Mouse (Mus musculus): ENCODE measurements around the gene Lce3f.
A peak's percentile ranks its signal among the peaks of the same experiment; 100 is the strongest.

Lce3f gene

DNA sequence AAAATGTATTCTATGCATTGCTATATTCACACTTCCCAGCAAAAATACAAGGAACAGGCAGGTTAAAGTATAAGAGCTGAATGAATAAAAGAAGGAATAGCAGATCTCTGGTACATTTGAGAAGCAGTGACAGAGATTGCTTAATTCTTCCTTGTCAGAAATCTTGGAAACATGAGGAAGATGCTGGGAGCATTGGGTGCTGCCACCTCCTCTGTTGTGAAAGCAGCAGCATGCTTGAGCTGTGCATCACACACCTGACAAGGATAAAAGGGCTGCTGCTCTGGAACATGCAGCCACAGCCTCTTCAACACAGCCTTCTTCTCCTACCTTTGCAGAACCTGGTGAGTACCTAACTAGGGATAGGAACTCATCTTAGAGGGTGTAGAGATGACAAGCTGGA lies at the start of gene Lce3f:
Gene Lce3f (plus strand): TSS at position 301 of the 400 bp plus-strand sequence.
- no peak for DNase-seq (ENCODE audit: inconsistent ontology term)

DNA sequence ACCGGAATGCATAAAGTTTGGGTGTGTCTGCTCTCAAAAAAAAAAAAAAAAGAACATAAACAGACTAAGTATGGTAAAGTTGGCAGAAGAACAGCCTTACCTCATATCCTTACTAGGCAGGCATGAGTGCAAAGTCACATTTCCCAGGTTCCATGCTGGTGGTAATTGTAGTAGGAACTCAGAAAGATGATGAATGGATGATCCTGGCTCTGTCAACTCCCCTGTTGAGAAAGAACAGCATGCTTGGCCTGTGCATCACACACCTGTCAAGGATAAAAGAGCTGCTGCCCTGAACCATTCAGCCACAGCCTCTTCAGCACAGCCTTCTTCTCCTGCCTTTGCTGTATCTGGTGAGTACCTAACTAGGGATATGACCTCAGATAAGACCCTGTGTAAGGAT lies 47.8 kb upstream of the Lce3f start, which contains the start of gene Lce3c:
Gene Lce3c (plus strand): TSS at position 301 of the 400 bp plus-strand sequence.
- no peak for DNase-seq (ENCODE audit: inconsistent ontology term)

DNA sequence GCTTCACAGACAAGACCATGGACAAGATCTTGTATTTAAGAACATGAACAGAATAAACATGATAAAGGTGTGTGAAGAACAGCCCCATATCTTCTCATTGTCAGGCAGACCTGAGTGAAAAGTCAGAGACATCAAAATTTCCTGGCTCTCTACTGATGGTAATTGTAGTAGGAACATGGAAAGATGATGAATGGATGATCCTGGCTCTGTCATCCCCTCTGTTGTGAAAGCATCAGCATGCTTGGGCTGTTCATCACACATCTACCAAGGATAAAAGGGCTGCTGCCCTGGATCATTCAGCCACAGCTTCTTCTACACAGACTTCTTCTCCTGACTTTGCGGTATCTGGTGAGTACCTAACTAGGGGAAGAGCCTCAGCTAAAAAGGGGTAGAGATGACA lies 34.9 kb upstream of the Lce3f start, which contains the start of gene Lce3d:
Gene Lce3d (plus strand): TSS at position 301 of the 400 bp plus-strand sequence.
- DNase-seq (ENCODE audit: inconsistent ontology term): no peak

DNA sequence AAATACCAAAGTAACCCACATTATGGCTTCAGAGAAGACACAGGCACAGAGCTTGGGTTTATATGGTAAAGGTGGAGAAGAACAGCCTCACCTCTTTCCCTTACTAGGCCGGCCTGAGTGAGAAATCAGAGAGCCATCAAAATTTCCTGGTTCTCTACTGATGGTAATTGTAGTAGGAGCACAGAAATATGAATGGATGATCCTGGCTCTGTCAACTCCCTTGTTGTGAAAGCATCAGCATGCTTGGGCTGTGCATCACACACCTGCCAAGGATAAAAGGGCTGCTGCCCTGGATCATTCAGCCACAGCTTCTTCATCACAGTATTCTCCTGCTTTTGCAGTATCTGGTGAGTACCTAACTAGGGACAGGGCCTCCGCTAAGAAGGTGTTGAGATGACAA lies 25.3 kb upstream of the Lce3f start, which contains the start of gene Lce3e:
Gene Lce3e (plus strand): TSS at position 301 of the 400 bp plus-strand sequence.
- DNase-seq (ENCODE audit: inconsistent ontology term): no peak

DNA sequence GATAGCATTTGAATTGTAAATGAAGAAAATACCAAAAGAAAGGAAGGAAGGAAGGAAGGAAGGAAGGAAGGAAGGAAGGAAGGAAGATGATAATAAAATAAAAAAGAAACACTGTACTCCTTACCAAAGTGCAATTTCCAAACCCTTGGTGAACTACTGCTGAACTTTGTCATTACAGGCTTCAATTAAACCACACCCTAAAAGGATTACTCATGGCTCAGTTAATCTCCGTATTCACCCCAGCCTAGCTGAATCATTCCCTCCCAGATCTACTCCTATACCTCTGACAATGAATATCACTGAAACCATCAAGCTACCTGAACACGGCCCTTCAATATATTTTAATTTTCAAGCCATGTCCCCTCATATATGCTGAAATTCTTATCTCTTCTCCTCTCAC lies 13.5 kb upstream of the Lce3f start:
- no peak for DNase-seq (ENCODE audit: inconsistent ontology term)

DNA sequence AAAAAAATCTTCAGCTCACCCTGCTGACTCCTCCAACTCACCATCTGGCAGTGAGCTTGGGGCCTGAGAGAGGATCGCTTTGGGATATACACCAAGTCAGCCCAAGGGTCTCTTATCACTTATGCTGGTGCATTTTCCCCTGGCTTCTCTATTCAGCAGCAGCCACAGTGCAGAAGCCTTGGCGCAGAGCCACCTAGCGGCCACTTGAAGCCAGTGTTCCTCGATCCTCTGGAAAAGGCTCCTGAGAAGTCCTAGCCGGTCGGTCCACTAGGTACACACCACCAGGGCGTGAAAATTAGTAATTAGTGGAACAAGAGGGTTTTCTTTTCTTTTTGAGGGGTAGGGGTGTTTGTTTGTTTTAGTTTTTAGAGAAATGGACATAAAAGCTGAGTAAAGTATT lies 6.7 kb downstream of the Lce3f start:
- peak; percentile 63 for DNase-seq (ENCODE audit: inconsistent ontology term)

DNA sequence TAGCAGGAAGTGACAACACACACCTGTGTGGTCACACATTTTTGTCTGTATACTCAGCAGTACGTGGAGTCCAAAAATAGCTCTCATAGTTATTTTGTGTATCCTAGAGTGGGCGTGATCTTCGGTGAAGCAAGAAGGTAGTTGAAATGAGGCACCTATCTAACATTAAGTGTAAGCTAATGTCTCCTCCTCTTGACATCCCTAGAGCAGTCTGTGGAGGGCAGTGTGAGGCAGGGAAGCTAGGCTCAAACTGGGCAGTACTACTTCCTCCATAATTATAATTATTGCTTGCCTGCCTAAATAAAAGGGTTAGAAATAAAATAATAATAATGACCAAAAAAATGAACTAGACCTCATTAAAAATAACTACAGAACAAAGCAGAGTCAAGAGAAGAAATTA lies 8.6 kb downstream of the Lce3f start:
- DNase-seq (ENCODE audit: inconsistent ontology term): no peak

DNA sequence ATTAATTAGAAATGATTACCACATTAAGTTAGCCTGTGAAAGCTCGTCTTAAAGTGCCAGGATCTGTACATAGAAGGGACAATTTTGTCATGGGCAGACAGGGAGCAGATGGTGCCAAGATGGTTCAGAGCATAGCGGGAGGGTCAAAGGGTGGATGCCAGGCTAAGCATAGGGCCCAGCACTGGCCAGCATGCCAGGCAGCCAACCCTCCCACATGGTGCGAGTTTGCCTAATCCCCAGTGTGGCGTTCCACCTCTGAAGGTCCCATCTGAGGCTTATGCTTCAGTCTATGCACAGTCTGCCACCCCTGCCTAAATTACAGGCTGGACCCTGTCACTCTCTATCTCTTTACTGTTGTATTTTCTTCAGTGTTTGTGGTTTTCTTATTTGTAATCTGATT lies 10.8 kb downstream of the Lce3f start:
- no peak for DNase-seq (ENCODE audit: inconsistent ontology term)

DNA sequence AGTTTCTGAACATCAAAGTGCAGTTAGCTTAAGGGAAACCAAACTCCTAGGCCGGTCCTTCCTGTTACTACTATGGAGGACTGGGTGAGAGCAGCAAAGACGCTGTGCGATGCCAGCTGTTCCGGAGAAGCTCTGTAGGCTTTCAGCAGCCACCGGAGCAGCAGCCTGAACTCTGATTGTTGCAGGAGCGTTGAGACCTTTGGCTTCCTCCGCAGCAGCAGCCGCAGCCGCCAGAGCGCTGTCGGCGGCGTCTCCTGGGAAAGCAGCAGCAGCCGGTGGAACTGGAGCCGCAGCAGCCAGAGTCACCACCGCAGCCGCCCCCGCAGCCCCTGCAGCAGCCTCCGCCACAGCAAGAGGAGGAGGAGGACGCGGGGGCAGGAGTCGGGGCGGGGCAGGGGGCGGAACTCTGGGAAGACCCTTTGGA lies 22.4 kb downstream of the Lce3f start:
- peak; percentile 87 for DNase-seq (ENCODE audit: inconsistent ontology term)

DNA sequence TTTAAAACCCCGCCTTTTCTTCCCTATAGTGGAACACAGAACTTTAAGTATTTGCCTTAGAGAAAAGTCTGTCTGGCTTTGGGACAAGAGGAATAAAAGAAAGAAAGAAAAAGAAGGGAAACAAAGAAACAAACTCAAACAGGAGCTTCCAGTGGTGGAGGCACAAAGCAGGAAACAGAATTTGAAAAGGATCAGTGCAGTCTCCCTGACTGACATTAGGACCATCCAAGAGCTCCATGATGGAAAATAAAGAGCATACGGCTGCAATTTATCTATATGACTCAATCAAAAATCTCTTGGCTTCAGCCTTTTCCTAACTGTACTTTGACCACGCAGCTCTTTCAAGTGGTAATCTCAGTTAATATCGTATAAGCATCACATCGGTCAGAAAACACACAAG lies 22.8 kb downstream of the Lce3f start:
- no peak for DNase-seq (ENCODE audit: inconsistent ontology term)

DNA sequence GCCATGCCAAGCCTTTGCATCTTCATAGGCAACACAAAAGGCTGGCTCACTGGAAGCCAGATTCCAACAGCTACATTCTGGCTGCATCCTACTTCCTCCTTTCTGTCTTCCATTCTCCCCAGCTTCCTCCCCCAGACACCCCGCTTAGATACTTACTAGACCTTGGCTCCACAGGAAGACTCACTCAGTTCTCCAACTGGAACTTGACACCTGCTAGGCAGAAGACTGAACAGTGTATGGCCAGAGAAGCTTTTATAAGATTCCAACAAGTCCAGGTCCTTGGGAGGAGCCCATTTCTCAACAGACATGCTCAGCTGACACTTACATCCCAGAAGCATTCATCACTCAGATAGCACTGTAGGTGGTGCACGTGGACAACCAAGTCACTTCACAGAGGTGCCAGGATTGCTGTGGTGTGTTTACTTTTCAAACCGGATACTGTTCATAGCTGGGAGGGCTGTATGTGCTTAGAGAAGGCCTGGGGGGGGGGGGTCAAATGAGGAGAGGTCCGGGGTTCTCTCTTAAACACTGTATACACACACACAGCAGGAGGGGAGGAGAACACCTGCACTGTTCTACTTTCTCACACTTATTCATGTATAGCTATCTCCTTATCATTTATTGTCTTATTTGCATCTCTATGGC lies 23.6 kb downstream of the Lce3f start, which contains the start of gene Crct1:
Gene Crct1 (minus strand): TSS at position 228 of the 645 bp plus-strand sequence.
- peak; percentile 30 for DNase-seq (ENCODE audit: inconsistent ontology term)

DNA sequence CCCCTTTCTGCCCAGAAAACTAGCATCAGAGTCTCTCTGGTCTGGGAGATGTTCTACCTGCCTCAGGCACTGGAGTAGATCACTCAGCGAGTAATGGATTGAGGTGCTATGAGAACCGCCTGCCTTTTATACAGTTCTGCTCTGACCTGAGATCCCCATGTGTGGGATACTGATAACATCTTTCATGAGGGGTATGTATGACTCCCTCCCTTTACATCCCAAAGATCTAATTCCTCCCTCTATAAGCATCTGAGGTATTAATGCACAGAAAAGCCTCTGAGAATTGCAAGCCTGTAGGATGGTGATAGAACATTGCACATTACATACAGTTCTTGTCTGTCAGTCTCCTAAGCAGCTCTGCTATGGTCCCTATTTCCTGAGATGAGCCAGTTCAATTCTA lies 26.9 kb downstream of the Lce3f start, which contains the start of gene Lce1m:
Gene Lce1m (minus strand): TSS at position 101 of the 400 bp plus-strand sequence.
- no peak for DNase-seq (ENCODE audit: inconsistent ontology term)

DNA sequence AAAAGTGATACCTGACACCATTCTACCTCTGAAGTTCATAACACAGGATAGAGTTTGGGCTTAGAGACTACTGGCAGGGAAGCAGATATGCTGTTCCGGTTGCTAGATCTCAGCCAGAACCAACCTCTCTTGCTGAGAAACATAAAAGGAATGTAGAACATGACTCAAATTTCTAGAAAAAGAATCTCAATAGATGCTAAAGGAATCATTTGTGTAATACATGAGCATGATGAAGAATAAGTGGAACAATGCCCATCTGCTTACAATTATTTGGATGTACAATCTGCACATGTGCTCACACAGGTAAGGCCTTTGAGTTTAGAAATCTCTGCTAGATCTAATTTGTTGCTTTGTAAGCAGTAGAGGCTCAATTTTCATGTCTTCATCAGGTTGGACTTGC lies 29.1 kb downstream of the Lce3f start:
- peak; percentile 65 for DNase-seq (ENCODE audit: inconsistent ontology term)

DNA sequence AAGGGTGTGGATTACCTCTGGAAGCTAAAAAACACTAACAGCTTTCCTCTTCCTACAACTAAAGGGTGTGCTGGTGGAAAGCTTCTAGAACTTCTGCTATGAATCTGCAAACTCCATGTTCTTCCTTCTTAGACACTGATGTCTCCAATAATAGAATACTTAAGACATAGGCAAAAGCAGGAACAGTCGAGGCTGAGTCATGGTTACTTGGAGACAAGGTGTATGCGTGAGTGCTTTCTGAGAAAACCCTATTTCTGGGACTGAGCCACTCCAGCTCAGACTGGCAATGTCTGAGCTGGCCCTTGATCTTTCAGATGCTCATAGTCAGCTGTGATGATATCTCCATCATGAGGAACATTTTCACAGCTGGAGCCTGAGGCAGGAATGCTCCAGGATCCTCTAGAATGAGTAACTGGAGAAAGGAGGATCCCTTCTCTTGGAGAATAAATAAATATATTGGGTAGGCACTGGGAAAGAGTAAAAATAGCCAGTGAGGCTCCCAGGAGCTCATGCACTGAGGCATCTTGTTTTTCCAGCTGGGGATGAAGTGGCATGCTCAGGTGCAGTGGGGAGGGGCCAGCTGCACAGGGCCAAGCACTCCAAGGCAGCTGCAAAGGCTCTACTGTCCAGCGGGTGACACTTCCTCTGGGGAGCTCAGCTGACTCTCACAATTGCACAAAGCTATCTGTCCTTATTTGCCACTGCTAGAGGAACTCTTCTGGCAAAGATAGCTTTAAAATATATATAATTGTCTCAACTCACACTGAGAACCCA lies 31.6 kb downstream of the Lce3f start:
- DNase-seq (ENCODE audit: inconsistent ontology term): no peak

DNA sequence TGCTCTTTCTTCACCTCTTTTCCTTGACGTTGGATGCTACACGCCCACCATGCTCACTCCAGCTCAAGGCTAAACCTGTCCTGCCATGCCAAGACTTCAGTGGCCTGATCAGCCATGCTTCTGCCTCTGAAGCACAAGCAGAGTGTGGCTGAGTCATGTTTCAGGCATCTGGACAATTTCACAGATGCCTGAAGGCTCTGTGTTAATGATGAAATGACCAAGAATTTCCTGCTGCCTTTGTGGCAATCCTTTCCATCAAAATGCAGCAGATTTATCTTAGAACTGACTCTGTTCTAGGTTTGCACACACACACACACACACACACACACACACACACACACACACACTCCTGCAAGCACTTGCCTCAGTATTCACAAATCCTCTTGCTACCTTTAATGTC lies 33.5 kb downstream of the Lce3f start:
- DNase-seq (ENCODE audit: inconsistent ontology term): peak; percentile 87

DNA sequence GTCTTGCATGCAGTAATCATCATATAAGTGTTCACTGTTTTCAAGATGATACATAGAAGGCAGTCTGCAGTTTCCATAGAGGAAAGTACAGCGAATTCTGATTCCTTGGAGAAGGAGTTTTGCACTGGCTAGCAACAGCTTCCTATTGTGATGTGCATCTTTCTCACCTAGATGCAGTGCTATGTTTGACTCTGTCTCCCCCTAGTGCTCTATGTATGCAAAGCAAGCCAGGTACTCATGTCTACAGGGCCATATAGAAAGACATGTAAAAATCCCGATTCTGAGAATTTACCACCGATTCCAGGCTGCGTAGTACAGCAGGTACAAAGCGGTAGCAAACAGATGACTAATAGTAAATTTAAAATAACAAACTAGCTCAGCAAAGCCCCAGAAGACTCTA lies 39.4 kb downstream of the Lce3f start:
- DNase-seq (ENCODE audit: inconsistent ontology term): peak; percentile 57
